Mouse (Mus musculus): ENCODE data around the gene Sod3.

GRCm38 (mm10) chr5:52415193-52415592 lies 51.6 kb downstream of the Sod3 start:
- no peak for TF ChIP-seq CTCF (IDR thresholded peaks at IDR 0.05; ENCODE audit: low read depth)
- no peak for TF ChIP-seq EP300 (optimal IDR thresholded peaks at IDR 0.05)
